In the genomic region with DNA sequence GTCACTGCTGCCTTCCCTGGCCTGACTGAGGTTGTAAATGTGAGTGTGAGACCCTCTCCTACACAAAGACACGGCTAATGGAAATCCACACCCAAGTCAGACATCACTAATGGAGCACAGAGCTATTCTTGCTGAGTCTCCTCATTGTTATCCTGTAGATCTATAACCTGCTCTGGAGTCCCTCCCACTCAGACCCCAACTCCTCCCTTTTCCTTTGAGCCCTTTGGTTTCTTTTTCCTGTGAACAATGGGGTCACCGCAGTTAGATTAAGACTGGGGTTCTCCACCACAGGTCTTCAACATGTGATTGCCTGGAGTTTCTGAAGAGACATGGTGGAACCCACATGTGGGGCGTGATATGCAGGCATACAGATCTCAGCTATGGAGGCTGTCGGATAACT, we compare ENCODE assay signal across 8 mouse cellular contexts. TPM values are rescaled to one million over a fixed set of nuclear protein-coding genes. Genes with fewer than 3 reads are reported as not detected.
DNase-seq lines count a peak whose midpoint lies in the region; ATAC-seq and TF ChIP-seq lines count a peak whose summit lies in the region.

No protein-coding gene starts in this region.

- no peak for TF ChIP-seq EP300 in heart, postnatal 0 days (IDR thresholded peaks at IDR 0.05; ENCODE audit: low read depth)

- no peak overlapping the region for H3K4me3 ChIP-seq in heart, postnatal 0 days (ENCODE audit: low read depth, low read length)

- WGBS in heart, postnatal 0 days, result 64% methylated on average over 4 of the region's 4 CpGs

- intact Hi-C loops in left cerebral cortex, postnatal 36 days (cut with DNase I), result no loop called here

- no peaks in the 10 kb centered on the region for H3K27me3 ChIP-seq in heart, postnatal 0 days (ENCODE audit: control insufficient read depth, insufficient read depth, low read length)

- no peaks in the 10 kb centered on the region for H3K36me3 ChIP-seq in heart, postnatal 0 days (replicated peaks; ENCODE audit: control insufficient read depth, insufficient read depth, low read length)

- peak; percentile 81 for DNase-seq in embryo, embryonic 10 days (ENCODE audit: low spot score)
- DNase-seq in embryo, embryonic 9.5 days (ENCODE audit: extremely low spot score), result no peak
- peak; percentile 93 for DNase-seq in ES-CJ7 (ENCODE audit: low read depth, low spot score)
- DNase-seq in heart, postnatal 0 days (ENCODE audit: low spot score), result no peak
- peak; percentile 71 for DNase-seq in thymus, postnatal 25 days
- no peak for DNase-seq in left cerebral cortex, postnatal 36 days (ENCODE audit: low spot score in 2 of 2)
- DNase-seq in adrenal gland, postnatal 4 days (ENCODE audit: low spot score in 2 of 2), result no peak

- H3K9me3 ChIP-seq in heart, postnatal 0 days (replicated peaks; ENCODE audit: control insufficient read depth, low read length), result no peaks in the 10 kb centered on the region

- H3K4me1 ChIP-seq in heart, postnatal 0 days (ENCODE audit: control insufficient read depth, insufficient read depth), result peaks cover 8% of the 10 kb centered on the region

- H3K9ac ChIP-seq in heart, postnatal 0 days (replicated peaks; ENCODE audit: low read depth, low read length), result no peak overlapping the region

- peak overlapping the region; percentile 73 for H3K27ac ChIP-seq in heart, postnatal 0 days (ENCODE audit: low read depth)

- ATAC-seq in heart, postnatal 0 days (ENCODE audit: insufficient read depth, low read depth), result no peak
- peak; percentile 38 for ATAC-seq in megakaryocyte-erythroid progenitor cell, adult 5-6 weeks (replicated peaks; ENCODE audit: low FRiP score, low TSS enrichment, poor library complexity, severe bottlenecking)

- TF ChIP-seq CTCF in heart, postnatal 0 days (IDR thresholded peaks at IDR 0.05; ENCODE audit: low read depth), result no peak

- peak overlapping the region; percentile 13; the same call in 1 of the 2 replicates for H3K4me2 ChIP-seq in heart, postnatal 0 days (ENCODE audit: low read depth, low read length)

RNA-seq across cellular contexts. Expression of gene Prex1, which starts 57.0 kb away (rescaled TPM):
- total RNA-seq in heart, postnatal 0 days (2014; rRNA removed; ENCODE audit: low replicate concordance), result 6.2 and 12.2 TPM in 2 replicates
- polyA plus RNA-seq in heart, postnatal 0 days (2015; fragmentation: Nextera tagmentation; extraction: Ambion mirVana), result 3.7 and 4.0 TPM in 2 replicates
- 34.5 and 39.2 TPM in 2 replicates for total RNA-seq in megakaryocyte-erythroid progenitor cell, adult 5-6 weeks (2014; fragmentation: Nextera tagmentation)
- 9.2 and 10.0 TPM in 2 replicates for total RNA-seq in megakaryocyte-erythroid progenitor cell, adult 5-6 weeks (2017)
- total RNA-seq in left cerebral cortex, postnatal 36 days (2021), result 100 to 1,000 TPM; 104 to 114 TPM
- total RNA-seq in adrenal gland, postnatal 4 days (2021), result 10 to 100 TPM; 20.9 to 21.2 TPM

Comparison
In these comparisons a context has a peak if more than half of its experiments do, and no peak if none do; other contexts are left out.
1. DNase-seq: peak in embryo, embryonic 10 days (single experiment), ES-CJ7 (single experiment) and thymus, postnatal 25 days (single experiment); none in embryo, embryonic 9.5 days (single experiment), heart, postnatal 0 days (single experiment), left cerebral cortex, postnatal 36 days (0 of 2) and adrenal gland, postnatal 4 days (0 of 2).